Comparison of ENCODE assay signal across 30 mouse cellular contexts in genomic region chr19:29550618-29551017, GRCm38 (mm10). TPM values are rescaled to one million over a fixed set of nuclear protein-coding genes. Genes with fewer than 3 reads are reported as not detected.
DNase-seq lines count a peak whose midpoint lies in the region; ATAC-seq and TF ChIP-seq lines count a peak whose summit lies in the region.
"Had no signal": no experiment of that assay in that cellular context is flagged by ENCODE, and none has a peak within 500 bp of the region (broad histone marks: within the 10 kb centered on the region; RNA-seq: fewer than 3 reads in every experiment).

No protein-coding gene starts in this region.

- no peak overlapping the region for H3K4me2 ChIP-seq in stomach, postnatal 0 days (replicated peaks; ENCODE audit: low read depth)
- H3K4me2 ChIP-seq: embryonic facial prominence, embryonic 13.5 days; forebrain, embryonic 12.5 days; forebrain, embryonic 15.5 days; heart, embryonic 13.5 days; hindbrain, embryonic 12.5 days had no signal

- no peaks in the 10 kb centered on the region for H3K9me3 ChIP-seq in stomach, postnatal 0 days (ENCODE audit: control insufficient read depth, low read length)
- H3K9me3 ChIP-seq: embryonic facial prominence, embryonic 10.5 days; embryonic facial prominence, embryonic 13.5 days; forebrain, embryonic 12.5 days; forebrain, embryonic 15.5 days; heart, embryonic 10.5 days; heart, embryonic 13.5 days; hindbrain, embryonic 12.5 days had no signal

- ATAC-seq in stomach, postnatal 0 days (ENCODE audit: low FRiP score, low TSS enrichment), result no peak
- ATAC-seq: activated CD4-positive, CD25-positive, alpha-beta regulatory T cell, adult 4 months; forebrain, embryonic 15.5 days; hindbrain, postnatal 0 days; inflammation-experienced regulatory T-cells, adult 6 months had no signal

- 87% methylated on average over 2 of the region's 2 CpGs for WGBS in stomach, postnatal 0 days

- H3K9ac ChIP-seq in stomach, postnatal 0 days (ENCODE audit: low read length), result no peak overlapping the region
- H3K9ac ChIP-seq: embryonic facial prominence, embryonic 13.5 days; forebrain, embryonic 12.5 days; forebrain, embryonic 15.5 days; heart, embryonic 13.5 days; hindbrain, embryonic 12.5 days had no signal

- DNase-seq in gastrocnemius, adult 2 months, result no peak
- no peak for DNase-seq in gastrocnemius, postnatal 4 days (ENCODE audit: low spot score in 2 of 2)
- no peak for DNase-seq in layer of hippocampus, adult 2 months (ENCODE audit: low spot score in 2 of 2)
- DNase-seq in layer of hippocampus, postnatal 14 days (ENCODE audit: low spot score in 2 of 2), result no peak
- DNase-seq in 3T3-L1 (ENCODE audit: low read depth, low spot score), result peak; percentile 14
- DNase-seq in stomach, postnatal 0 days (ENCODE audit: low spot score), result no peak
- DNase-seq in right cerebral cortex, adult 2 months (ENCODE audit: low spot score in 2 of 2), result no peak
- DNase-seq: adrenal gland, adult 8-10 months; adrenal gland, postnatal 25 days; B cell, adult 2 months; cerebellum, adult 11-12 months; cerebellum, adult 8-10 months; cerebellum, postnatal 10 days; cerebellum, postnatal 36 days; embryo, embryonic 11 days; gastrocnemius, postnatal 14 days; heart, adult 18-20 months; heart, postnatal 14 days had no signal

- peak; percentile 23; the same call in 1 of the 2 replicates for TF ChIP-seq CTCF in gastrocnemius, adult 2 months (IDR thresholded peaks at IDR 0.05)
- peak; percentile 57 for TF ChIP-seq CTCF in layer of hippocampus, adult 2 months (conservative IDR thresholded peaks at IDR 0.05)
- peak; percentile 29 for TF ChIP-seq CTCF in stomach, postnatal 0 days (IDR thresholded peaks at IDR 0.05; ENCODE audit: low read depth)

- no peak overlapping the region for H3K27ac ChIP-seq in gastrocnemius, adult 2 months
- no peak overlapping the region for H3K27ac ChIP-seq in layer of hippocampus, adult 2 months
- H3K27ac ChIP-seq in stomach, postnatal 0 days (replicated peaks), result no peak overlapping the region
- H3K27ac ChIP-seq: embryonic facial prominence, embryonic 10.5 days; embryonic facial prominence, embryonic 13.5 days; forebrain, embryonic 12.5 days; forebrain, embryonic 15.5 days; heart, embryonic 10.5 days; heart, embryonic 13.5 days; hindbrain, embryonic 12.5 days; hindbrain, postnatal 0 days had no signal

- no peaks in the 10 kb centered on the region for H3K27me3 ChIP-seq in stomach, postnatal 0 days (ENCODE audit: control insufficient read depth, insufficient read depth, low read length)
- H3K27me3 ChIP-seq: CH12.LX; embryonic facial prominence, embryonic 13.5 days; forebrain, embryonic 12.5 days; forebrain, embryonic 15.5 days; heart, embryonic 13.5 days; hindbrain, embryonic 12.5 days had no signal

- H3K4me3 ChIP-seq in gastrocnemius, adult 2 months, result no peak overlapping the region
- no peak overlapping the region for H3K4me3 ChIP-seq in layer of hippocampus, adult 2 months
- no peak overlapping the region for H3K4me3 ChIP-seq in stomach, postnatal 0 days (ENCODE audit: low read depth, low read length)
- H3K4me3 ChIP-seq: embryonic facial prominence, embryonic 10.5 days; embryonic facial prominence, embryonic 13.5 days; erythroblast, embryonic 14.5 days; forebrain, embryonic 12.5 days; forebrain, embryonic 15.5 days; heart, embryonic 10.5 days; heart, embryonic 13.5 days; hindbrain, embryonic 12.5 days had no signal

- no peaks in the 10 kb centered on the region for H3K36me3 ChIP-seq in stomach, postnatal 0 days (ENCODE audit: control insufficient read depth, insufficient read depth, low read length)
- H3K36me3 ChIP-seq: embryonic facial prominence, embryonic 10.5 days; embryonic facial prominence, embryonic 13.5 days; forebrain, embryonic 12.5 days; forebrain, embryonic 15.5 days; heart, embryonic 10.5 days; heart, embryonic 13.5 days; hindbrain, embryonic 12.5 days had no signal

- TF ChIP-seq EP300 in stomach, postnatal 0 days (optimal IDR thresholded peaks at IDR 0.05), result no peak

- no peaks in the 10 kb centered on the region for H3K4me1 ChIP-seq in stomach, postnatal 0 days (replicated peaks; ENCODE audit: control insufficient read depth, insufficient read depth)
- H3K4me1 ChIP-seq: embryonic facial prominence, embryonic 10.5 days; forebrain, embryonic 12.5 days; forebrain, embryonic 15.5 days; heart, embryonic 10.5 days; heart, embryonic 13.5 days; hindbrain, embryonic 12.5 days had no signal

- intact Hi-C loops in gastrocnemius, adult 2 months (cut with DNase I), result no loop called here

RNA-seq across cellular contexts. Expression of gene Ric1, which starts 28.5 kb away (rescaled TPM):
- 10 to 100 TPM; 24.4 to 27.3 TPM for total RNA-seq in gastrocnemius, adult 2 months (2021)
- total RNA-seq in gastrocnemius, postnatal 4 days (2021), result 10 to 100 TPM; 34.2 to 40.2 TPM
- 10 to 100 TPM; 38.7 to 47.3 TPM for total RNA-seq in layer of hippocampus, adult 2 months (2021)
- total RNA-seq in layer of hippocampus, postnatal 14 days (2021), result 10 to 100 TPM; 45.4 to 46.1 TPM
- 7.4 and 7.6 TPM in 2 replicates for polyA plus RNA-seq in stomach, postnatal 0 days (2015; fragmentation: Nextera tagmentation; extraction: Ambion mirVana)
